Mouse (Mus musculus): ENCODE results near the gene Foxj2.

The Foxj2 gene

DNA sequence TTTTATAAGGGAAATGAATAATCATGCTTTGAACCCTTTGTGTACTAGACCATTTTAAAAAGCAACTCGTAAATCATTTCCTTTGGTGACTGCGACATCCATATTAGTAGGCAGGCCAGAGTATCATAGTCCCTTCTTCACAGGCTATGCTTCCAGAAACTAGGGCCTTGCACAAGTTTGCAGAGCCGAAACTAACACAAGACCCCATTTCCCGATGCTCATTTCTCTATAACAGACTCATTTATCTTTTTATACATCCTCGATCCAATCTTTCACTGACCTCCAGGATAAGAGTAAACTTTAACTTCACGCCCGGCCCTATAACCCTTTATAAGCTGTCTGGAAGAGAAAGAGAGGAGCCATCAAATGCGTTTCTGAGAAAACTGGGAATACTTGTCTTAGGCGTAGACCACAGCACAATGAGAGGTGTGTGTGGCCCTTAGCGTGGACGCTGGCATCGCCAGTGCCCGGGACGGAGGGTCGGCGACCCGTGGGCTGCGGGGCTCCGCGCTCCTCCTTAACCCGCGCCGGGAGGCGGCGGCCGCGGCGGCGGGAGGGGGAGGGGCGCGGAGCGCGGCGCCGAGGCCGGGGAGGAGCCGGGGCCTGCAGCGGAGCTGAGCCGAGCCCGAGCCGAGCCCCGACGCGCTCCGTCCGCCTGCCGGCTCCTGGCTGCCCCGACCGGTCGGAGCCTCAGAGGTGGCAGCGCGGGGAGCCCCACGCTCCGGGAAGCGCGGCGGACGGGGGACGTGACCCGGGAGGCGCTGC lies at the start of gene Foxj2:
TSS of gene Foxj2 (plus strand) at position 609 of the 765 bp plus-strand sequence.
- DNase-seq (ENCODE audit: low read depth, low spot score), result peak; percentile 82

DNA sequence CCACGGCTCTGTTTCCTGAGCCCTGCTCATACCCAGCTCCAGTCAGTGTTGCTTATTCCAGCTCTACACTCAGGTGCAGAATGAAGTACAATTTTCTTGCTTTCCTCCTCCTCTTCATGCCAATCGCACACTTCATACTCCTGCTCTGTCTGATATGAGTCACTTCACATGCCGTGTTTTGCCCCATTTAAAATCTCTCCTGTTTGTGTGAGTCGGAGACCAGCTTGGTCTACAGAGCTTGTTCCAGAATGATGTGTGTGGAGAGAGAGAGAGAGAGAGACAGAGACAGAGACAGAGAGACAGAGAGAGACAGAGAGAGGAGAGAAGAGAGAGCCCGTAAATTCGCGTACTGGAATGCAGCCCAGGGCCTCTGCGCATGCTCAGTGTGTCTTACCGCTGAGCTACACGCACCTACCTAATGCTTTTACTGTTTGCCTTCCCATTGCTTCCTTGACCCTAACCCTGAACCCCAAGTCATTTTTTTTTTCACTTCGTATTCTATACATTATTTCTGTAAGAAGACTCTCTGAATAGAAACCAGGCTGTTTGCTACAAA lies 48.9 kb upstream of the Foxj2 start:
- DNase-seq (ENCODE audit: low read depth, low spot score), result no peak

DNA sequence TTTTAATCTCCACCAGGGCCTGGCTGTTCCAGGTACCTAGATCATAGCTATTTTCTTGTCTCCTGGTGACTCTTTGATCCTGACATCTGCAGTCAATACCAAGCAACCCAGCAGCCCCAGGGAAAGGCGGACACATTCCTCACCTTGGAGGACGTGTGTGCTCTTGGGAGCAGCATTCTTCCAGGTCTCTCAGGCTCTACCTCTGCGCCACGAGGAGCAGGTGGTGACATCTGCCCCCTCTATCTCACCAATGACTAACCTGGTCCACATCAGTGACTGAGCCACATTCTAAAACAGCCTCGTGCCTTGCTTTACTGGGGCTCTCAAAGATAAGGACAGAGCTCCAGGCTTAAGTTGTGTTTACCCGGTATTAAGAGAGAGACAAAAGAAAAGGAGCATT lies 47.0 kb upstream of the Foxj2 start:
- DNase-seq (ENCODE audit: low read depth, low spot score), result no peak

DNA sequence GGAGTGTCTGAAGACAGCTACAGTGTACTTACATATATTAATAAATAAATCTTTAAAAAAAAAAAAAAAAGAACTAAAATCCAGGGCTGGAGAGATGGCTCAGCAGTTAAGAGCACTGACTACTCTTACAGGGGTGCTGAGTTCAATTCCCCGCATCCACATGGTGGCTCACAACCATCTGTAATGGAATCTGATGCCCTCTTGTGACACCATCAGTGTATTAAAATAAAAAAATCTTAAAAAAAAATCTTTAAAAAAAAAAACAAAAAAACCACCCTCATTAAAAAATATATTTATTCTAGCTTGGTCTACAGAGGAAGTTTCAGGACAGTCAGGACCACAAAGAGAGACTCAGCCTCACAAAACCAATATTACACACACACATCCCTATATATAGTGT lies 45.4 kb upstream of the Foxj2 start:
- no peak for DNase-seq (ENCODE audit: low read depth, low spot score)

DNA sequence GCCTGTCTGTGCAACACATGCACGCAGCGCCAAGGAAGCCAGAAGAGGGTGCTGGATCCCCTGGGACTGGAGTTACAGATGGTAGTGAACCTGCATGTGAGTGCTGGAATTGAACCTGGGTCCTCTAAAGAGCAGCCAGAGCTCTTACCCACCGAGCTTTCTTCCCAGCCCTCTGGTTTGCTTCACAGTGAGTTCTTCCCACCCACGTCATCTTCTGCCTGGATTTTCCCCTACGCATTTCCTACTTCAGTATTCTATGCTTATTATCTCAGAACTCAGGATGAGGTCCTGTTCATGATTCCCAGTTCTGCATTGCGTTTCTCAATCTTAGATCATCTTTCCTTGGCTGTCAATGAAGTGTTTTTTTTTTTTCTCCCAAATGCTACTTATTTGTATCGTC lies 43.7 kb upstream of the Foxj2 start:
- no peak for DNase-seq (ENCODE audit: low read depth, low spot score)

DNA sequence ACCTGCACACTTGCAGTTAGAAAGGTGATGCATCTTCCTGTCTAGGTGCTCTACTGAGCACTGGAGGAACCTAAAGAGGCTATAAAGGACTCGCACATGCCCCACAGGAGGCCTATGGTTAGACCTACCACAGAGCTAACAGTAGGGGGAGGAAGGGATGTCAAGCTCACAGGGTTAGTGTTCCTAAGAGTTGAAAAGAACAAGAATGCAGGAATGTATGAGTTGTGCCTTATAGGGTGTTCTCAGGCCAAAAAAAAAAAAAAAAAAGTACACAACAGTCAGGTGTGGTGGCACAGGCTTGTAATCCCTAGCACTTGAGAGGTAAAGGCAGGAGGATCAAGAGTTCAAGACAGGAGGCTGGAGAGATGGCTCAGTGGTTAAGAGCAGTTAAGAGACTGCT lies 39.8 kb upstream of the Foxj2 start:
- DNase-seq (ENCODE audit: low read depth, low spot score), result no peak

DNA sequence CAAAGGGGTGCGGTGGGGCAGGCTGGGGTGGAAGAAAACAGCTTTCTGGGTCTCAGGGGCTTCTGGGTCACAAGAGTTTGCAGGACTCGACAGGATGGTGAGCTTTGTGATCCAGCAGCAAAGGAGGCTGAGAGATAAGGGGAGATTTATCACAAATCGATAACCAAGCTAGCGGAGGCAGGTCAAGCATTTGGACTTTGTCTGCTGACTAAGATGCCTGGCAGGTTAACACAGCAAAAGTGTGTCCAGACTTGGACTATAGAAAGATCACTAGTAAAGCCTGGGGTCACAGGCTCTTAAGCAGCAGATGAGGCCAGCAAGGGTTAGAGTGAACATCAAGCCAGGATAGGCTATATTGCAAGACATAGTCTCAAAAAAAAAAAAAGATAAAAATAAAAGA lies 38.5 kb upstream of the Foxj2 start:
- no peak for DNase-seq (ENCODE audit: low read depth, low spot score)

DNA sequence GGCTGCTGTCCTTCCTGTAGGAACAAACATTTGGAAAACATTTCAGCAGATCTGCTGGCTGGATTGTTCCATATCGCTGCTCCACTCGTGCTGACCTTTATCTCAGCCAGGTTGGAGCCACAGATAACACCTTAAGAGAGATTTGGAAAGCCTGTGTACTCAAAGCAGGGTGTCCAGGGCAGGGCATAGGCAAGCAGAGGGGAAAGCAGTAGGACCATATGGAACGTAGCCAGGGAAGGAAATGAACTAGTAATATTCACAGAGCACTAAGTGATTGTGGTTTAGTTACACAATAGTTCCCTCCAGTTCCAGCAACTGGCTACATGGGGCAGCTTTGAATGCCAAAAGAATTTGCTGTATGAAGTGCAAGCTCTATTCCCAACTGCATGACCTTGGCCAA lies 37.5 kb upstream of the Foxj2 start:
- DNase-seq (ENCODE audit: low read depth, low spot score), result no peak

DNA sequence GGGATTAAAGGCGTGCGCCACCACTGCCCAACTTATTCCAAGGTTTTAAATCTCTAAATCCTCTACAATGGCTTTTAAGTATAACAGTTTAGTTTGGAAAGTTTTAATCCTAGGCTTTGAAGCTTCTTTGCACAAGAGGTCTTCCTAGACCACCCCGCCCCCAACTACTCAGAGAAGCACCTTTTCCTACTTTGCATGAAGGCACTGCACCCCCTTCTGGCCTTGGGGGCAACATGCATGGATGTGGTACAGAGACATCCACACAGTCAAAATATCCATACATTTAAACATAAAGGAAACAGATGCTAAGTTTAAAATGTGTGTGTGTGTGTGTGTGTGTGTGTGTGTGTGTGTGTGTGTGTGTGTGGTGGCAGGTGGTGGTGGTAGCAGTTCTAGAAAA lies 34.8 kb upstream of the Foxj2 start:
- DNase-seq (ENCODE audit: low read depth, low spot score), result no peak

DNA sequence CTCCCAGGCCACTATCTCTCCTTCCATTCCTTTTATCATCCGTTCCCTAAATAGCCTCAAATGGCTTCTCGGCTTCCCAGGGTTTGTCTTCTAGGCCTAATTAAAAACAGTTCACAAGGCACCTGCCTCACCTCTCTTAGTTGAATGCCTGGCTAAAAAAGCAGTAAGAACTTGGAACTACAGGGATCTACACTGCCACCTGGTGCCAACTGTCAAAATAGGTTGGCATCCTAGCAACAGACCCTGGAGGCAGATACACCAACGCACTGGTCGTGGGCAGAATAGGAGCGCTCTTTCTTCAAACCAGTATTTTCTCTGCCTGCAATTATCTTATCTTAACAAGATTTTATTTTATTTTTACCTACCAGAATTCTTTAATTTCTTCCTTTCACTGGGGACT lies 33.4 kb upstream of the Foxj2 start:
- peak; percentile 54 for DNase-seq (ENCODE audit: low read depth, low spot score)

DNA sequence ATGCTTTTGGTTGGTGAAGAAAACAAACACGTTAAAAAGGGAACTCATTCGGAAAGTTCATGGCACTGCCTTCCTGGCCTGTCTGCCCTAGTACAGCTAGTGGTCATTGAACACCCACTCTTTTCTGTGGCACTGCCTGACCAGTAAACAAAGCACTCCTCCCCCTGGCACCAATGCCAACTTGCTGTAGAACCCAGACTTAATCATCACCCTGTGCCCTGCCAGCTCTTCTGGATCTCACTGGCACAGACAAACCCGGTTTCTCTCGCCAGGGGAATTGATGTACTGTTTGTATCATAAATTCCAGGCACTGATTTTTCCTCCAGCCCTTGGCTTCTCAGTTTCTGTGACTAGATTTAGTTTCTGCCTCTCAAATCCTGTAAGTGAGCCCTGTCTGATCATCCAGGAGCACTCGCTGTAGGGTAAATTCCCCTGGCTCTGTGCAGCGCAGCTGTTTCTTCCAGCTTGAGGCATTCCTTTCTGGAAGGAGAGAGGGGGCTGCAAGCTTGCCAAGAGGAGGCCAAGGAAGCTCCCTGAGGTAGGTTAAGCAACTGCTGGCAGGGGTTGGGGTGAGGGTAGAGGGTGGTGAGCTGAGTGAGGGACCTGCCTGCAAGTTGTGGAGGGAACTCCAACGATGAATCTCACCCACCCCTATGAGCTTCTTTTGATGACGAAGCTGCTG lies 24.3 kb upstream of the Foxj2 start:
- DNase-seq (ENCODE audit: low read depth, low spot score), result no peak

DNA sequence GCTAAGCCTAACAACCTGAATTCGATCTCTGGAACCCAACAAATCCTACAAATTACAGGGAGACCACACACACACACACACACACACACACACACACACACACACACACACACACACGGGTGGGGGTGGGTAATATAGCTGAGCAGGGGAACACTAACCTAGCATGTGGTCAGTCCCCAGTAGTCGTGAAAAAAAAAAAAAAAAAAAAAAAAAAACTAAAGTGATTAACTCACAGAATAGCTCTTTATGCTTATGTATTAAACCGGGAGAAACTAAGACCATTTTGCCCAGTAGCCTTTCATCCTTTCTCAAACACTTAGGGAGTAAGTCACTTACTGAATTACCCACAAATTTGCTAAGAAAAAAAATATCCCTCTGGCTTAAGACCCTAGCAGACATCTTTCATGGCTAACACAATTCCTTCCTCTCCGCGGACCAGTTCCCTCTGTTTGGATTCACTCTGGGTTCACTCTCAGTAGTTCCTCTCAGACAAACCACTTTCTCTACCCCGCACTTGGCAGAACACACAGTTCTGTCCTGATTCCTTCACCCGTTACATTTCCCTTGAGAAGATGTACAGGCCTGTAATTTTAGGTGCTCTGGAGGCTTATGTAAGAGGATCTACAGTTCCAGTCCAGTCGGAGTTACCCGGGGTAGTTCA lies 18.9 kb upstream of the Foxj2 start:
- peak; percentile 57 for DNase-seq (ENCODE audit: low read depth, low spot score)

DNA sequence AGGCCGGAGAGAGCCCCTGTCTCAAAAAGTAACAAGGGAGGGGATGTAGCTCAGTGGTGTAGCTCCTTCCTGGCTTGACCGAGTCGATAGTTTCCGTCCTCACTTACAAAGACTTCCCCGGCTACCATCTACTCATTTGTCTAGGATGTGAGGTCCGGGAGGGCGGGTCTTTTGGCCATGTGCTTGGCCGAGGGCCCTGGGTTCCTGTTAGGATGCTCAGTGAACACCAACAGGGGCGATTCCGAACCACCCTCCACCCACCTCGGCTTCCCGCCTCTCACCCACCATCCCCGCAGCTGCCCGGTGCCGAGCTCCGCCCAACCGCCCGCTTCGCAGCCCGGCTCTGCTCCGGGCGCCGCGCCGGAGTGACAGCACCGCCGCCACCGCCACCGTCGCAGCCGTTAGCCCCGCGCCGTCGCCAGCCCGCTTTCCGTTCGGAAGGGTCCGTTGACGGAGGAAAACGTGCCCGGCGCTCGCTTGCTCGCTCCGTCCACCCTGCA lies 18.4 kb upstream of the Foxj2 start, which contains the start of gene Slc2a3:
TSS of gene Slc2a3 (minus strand) at position 340 of the 500 bp plus-strand sequence.
- peak; percentile 92 for DNase-seq (ENCODE audit: low read depth, low spot score)

DNA sequence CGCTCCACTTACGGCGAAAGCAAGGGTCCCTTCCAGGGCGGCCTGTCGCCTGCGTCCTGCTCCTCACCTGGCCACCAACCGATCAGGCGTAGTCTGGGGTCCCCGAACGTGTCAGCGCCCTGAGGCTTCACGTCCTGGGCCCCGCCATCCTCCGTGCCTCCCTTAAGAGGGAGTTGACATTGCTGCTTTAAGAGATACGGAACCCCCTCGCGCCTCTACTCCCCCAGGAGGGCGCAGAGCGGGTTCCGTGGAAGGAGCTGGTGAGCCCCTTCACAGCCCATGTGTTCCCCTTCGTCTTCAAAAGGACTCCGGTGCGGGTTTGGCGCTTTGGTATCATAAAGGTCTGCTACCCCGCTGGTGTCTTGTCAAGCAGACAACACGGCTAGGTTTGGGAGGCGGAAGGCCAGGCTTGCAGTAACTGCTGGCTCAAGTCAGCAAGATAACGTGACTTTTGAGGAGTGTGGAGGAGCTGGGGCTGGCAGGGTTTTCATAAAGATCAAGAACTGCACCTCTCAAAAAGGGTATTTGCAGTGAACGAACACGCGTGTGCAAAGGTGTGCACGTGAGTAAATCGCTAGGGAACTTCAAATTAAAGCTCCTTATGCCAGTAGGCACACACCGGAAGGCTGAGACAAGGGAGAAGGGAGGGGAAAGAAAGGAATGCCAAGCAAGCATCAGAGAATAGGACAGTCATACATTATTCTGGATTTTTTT lies 17.8 kb upstream of the Foxj2 start:
- peak; percentile 88 for DNase-seq (ENCODE audit: low read depth, low spot score)

DNA sequence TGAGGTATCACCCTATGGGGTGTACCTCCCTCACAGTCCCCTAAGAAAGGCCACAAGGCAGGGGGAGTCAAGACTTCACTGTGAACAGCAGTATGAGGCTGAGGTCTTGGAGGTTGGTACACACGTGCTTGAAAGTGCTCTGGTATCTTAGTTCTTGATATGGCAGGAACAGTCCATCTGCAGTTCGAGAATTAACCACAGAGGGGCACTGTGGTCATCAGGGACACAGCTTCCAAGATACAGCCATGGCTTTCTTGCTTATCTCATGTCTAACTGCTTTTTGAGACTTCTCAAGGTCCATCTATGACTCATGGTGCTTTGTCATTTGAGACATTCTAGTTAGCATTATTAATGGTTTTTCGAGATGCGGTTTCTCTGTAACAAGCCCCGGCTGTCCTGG lies 15.3 kb upstream of the Foxj2 start:
- peak; percentile 90 for DNase-seq (ENCODE audit: low read depth, low spot score)

DNA sequence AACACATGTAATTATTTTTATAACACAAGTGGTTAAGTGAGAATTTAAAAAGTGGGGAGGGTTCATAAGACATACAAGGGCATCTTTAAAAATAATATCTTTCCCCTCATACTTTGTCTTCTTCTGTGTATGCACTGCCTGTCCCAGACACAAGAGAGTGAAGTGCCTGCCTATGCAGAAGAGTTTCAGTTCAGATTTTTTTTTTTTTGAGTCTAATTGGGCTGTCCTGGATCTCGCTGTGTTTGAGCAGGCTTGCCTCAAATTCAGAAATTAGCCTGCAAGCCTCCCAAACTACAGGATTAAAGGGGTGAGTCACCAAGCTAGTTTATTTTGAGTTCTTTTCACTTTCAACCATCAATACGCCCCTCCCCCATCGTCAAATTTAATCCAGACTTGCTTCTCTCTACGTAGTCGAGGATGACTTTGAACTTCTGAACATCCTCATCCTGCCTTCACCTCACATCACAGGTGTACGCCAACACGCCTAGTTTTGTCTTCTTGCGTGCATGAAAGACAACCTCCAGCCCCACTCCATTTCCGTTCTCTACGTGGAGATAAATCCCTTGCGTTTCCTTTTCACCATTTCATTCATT lies 9.6 kb upstream of the Foxj2 start:
- DNase-seq (ENCODE audit: low read depth, low spot score), result no peak

DNA sequence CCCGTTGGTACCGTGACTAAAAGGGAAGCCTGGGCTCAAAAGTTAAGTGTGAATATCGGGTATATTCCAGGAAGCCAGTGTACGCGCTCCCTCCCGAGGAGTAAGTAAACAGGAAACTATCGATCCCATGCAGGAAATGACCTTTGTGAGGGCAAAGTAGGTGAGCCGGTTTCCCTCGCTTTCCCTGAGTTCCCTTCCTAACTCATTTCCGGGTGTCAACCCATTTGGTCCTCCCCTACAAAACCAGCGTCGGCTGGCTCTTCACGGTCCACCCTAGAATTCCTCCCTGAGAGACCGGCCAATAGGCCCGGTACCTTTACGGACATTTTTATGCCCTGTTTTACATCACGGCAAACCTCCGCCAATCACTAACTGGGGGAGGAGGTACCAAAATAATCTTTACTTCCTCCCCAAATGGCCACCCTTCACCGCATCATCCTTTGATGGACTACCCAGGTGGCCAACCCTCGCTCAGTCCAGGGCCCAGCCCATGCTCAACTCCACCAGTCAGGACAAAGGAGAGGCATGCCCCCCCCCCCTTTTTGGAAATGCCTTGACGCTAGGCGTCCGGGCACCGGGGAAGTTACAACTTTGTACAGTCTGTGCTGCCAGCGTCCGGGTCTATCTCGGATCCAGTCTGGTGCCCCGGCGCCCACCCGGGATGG lies 9.0 kb upstream of the Foxj2 start:
- peak; percentile 99 for DNase-seq (ENCODE audit: low read depth, low spot score)

DNA sequence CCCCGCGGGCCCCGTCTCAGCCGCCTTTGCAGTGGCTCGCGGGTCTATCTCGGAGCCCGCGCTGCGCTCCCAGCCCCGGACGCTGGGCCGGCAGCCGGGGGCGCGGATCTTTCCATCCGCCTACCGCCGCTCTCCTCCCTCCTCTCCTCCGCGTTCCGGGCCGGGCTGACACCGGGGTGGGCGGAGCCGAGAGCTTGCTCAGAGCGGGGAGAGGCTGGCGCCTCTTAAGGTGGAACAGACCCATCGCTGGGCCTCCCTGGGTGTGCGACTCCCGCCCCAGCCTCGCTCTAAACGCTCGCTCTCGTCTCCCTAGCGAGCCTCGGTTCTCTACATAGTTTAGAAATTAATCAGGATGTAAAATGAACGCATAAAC lies 8.4 kb upstream of the Foxj2 start:
- DNase-seq (ENCODE audit: low read depth, low spot score), result peak; percentile 96

DNA sequence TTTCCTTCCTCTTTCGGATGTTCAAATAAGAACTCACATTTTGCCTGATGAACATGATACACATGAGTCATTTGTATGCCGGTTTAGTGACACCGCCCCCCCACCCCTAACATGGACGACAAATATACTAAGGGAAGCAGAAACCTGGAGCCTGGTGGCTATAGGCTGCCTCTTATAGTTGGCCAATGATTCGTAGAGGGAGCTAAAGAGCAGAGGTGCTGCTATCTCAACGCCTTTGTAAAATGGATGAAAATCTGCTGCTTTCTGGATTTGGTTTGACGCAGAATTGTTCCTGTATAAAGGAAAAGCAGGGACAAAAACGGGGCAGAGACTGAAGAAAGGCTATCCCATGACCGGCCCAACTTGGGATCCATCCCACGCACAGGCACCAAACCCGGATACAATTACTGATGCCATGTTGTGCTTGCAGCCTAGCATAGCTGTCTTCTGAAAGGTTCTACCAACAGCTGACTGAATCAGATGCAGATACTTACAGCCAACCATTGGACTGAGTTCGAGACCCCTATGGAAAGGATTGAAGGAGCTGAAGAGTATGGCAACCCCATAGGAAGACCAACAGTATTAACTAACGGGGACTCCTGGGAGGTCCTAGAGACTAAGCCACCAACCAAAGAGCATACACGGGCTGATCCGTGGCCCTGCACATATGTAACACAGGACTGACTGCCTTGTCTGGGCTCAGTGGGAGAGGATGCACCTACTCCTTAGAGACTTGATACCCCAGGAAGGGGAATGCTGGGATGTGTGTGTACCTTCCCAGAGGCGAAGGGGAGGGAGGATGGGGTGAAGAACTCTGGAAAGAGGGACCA lies 7.7 kb upstream of the Foxj2 start:
- peak; percentile 86 for DNase-seq (ENCODE audit: low read depth, low spot score)

DNA sequence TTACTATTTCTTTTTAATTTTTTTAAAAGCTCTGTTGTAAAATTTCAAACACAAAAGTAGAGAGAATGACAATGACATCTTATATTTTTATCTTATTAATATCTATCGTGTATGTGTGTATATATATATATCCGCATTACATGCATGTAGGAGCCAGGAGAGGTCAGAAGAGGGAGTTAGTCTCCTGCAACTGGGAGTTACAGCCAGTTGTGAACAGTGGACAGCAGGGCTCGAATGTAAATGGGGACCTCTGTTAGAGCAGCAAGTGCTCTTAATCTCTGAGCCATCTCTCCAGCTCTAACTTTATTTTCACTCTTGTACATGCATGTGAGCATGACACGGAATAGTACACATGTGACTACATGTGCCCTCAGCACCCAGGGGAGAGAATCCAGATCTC lies 7.0 kb upstream of the Foxj2 start:
- DNase-seq (ENCODE audit: low read depth, low spot score), result peak; percentile 80
